Mouse (Mus musculus): ENCODE results near the gene 1810009A15Rik.
A peak's percentile ranks its signal among the peaks of the same experiment; 100 is the strongest.
"Not testable (repeated sequence)": the region's sequence is repeated elsewhere in the genome, so short reads cannot be mapped to it uniquely, and the experiment has no call there.

The 1810009A15Rik gene

DNA sequence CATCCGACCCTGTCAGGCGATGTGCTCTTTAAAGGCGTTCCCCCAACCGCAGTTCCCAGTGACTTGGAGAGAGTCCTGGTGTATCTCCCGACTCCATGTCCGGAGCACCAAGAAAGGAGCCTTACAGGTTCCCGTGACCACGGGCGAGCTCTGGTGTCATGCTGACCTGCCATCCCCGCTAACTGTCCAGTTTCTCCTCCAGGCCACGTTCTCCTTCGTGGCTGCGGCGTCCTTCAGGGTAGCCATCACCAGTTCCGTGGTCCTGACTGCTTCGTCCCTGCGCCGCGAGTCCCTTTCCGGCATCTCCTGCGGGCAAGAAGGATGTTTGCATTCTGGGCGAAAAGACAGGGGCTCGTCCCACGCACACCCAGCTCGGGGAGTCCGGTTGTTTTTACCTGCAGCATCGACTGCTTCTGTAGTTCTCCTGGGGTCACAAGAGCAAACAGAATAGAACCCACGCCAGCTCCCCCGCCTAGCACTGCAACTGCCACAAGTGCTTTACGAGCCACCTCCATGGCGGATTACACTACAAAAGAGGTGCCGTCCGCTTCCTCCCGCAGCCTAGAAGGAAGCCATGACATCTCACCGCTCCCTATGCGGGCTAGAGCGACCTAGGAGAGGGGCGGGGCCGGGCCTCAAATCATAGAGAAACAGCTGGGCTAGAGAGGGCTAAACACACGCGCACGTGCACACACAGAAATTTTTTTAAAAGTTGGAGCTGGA, 8.2 kb upstream of the 1810009A15Rik start, which contains the start of gene Uqcc3:
Gene Uqcc3, minus strand, starts transcription at position 613 of the 723 bp plus-strand sequence.
- DNase-seq = peak; percentile 89 to 92

- no peak for DNase-seq
Measured at GRCm38 (mm10) chr19:8881034-8881392, 7.6 kb upstream of the 1810009A15Rik start.

DNA sequence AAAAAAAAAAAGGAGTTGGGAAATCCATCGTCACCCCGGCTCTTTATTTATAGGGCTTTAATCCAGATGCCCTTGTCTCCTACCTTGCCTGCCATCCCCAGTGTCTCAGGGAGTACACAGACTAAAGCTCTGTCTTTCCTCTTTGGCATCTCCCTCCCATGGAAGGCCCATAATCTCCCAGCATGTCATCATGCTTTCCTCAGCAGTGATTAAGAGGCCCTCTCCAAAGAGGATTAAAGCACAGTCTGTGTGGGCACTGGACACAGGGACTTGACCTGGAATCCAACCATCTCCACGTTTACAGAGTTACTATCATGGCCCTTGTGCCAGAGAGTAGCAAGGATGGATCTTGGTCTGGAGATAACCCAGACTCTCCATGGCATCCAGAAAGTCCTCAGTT, 5.0 kb upstream of the 1810009A15Rik start, which contains the start of the genes Lbhd1 and Gm49403:
Gene Lbhd1, plus strand, starts transcription at position 117 of the 400 bp plus-strand sequence.
Gene Gm49403, plus strand, starts transcription at position 315 of the 400 bp plus-strand sequence.
- no peak for DNase-seq

- no peak for DNase-seq
Measured at GRCm38 (mm10) chr19:8886916-8887584, 1.6 kb upstream of the 1810009A15Rik start.

DNA sequence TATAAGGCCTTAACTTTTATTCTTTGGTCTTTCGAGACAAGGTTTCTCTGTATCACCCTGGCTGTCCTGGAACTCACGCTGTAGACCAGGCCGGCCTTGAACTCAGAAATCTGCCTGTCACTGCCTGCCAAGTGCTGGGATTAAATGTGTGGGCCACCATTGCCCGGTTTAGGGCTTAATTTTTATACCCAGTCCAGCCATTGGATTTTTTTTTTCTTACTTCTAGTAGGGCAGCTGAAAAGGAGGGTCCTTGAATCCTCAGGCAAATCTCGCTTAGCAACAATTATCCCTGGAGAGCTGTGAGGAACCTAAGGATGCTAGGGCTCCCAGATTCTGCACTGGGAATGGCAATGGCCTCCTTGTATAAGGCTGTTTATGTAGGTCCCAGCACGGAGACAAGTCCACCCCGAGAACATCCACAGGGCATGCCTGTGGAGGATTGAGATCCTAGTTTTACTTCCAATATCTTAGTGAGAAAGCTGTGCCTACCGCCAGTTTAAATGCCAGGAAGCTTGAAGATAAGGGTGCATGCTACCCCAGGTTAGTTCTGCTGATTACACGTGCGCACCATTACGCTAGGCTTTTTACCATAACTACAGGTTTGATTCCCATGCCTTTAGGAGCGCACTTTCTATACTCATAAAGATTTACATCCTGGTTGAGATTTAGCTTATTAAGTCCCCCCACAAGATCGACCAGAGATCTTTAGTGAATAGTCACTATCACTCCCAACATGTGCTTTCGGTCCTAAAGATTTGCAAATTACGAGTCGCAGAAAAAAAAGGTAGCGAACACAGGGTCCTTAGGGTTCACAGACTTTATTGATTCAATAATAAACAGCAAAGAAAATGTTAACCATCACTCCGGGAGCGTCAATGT, 829 bp upstream of the 1810009A15Rik start:
- DNase-seq = no peak

DNA sequence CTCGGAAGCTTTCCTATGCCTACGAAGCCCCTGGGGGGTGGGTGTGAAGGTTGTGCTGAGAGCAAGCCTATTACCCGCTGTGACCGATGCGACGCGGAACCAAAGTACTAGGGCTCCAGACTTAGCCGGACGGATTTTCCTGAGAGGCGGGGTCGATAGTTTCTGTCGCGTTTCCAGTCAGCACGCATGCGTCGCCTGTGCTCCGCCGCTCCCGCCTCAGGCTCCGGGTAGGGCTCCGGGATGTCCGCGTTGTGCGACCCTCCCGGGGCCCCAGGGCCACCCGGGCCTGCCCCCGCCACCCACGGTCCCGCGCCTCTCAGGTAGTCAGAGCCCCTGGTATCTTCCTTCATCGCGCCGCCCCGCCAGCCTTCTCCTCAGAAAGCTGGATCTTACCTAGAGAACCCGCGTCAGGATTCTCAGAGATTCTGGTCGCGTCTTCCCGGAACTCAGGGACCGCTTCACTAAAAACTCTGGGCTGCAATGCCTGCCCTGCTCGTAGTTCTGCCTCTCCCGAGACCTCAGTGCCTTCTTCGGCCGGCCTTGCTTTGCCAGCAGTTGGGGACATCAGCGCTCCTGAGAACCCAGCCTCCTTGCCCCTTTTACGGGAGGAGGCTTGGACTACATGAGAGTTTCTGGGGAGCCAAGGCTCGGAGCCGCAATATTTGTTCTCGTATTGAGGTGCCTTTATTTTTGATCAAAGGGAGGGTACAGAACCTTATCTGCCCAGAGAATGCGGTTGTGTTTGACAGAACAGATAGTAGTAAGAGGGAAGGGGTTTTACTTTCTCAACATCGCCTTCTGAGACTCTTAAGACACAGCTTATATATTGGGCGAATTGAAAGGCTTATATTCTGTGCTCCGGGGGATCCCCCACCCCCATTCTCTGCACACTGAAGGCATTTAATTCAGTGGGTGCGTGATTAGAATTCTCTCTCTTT, 4.4 kb downstream of the 1810009A15Rik start, which contains the start of gene Ints5:
Gene Ints5, plus strand, starts transcription at position 177 of the 938 bp plus-strand sequence.
- peak; percentile 90 to 91 for DNase-seq

DNA sequence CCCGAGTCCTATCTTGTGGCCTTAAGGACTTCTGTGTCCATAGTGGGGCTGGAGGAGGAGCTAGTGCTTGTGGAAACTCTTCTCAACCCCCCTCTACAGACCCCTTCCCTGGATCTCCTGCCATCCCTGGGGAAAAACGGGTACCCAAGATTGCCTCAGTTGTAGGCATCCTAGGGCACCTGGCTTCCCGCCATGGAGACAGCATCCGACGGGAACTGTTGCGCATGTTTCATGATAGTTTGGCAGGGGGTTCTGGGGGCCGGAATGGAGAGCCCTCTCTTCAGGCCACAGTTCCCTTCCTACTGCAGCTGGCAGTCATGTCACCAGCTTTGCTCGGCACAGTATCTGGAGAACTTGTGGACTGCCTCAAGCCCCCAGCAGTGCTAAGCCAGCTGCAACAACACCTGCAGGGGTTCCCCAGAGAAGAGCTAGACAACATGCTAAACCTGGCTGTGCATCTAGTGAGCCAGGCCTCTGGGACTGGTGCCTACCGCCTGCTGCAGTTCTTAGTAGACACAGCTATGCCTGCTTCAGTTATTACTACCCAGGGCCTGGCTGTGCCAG, 6.8 kb downstream of the 1810009A15Rik start:
- peak in 1 of 2 experiments; percentile 39 for DNase-seq

- not testable (repeated sequence) for DNase-seq
Measured at GRCm38 (mm10) chr19:8896231-8896630, 7.6 kb downstream of the 1810009A15Rik start.

GRCm38 (mm10) chr19:8897211-8897864, 8.7 kb downstream of the 1810009A15Rik start:
- DNase-seq = peak; percentile 50 to 58

DNA sequence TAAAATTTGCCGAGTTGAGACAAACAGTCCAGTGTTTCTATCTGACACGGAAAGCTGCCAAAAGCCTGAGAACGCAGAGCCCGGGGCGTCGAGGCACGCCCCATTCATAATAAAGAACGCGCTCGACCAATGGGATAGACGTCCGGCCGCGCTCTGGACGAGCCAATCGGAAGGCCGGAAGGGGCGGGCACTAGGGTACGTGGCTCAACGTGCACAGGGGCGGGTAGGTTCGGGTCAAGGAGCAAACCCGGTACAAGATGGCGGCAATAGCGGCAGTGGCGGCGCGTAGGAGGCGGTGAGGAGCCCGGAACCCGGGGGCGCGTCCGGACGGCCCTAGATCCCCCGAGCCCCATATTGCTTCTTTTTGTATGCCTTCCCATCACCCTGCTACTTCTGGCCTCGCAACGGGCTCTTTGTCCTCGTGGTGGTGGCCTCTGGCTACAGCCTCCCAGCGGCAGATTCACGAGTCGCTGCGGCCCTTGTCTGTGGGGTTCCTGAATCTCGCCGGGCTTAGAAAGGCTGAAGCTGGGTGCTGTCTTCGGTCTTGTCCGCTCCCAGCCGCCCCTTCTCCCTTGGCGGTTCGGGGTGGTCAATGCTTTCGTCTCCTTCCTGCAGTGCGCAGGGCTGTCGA, 9.3 kb downstream of the 1810009A15Rik start, which contains the start of gene Ganab:
Gene Ganab, plus strand, starts transcription at position 207 of the 631 bp plus-strand sequence.
- peak; percentile 94 to 97 for DNase-seq

DNA sequence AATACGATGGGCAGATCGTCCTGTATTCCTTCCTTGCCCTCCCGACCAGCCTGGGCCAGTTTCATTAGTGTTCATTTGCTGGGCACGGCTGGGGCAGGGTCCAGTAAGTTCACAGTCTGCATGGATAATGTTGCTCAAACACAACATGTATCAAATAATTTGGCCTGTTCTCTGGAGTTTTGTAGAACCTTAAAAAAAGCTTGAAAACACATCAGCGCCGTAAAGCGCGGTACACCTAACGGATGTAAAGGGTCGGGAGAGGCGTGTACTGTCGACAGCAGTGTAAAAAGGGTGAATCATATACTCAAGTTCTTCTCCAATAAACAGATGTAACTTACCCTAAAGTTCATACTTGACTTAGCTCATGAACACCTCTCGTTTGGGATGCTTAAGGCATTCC, 9.9 kb downstream of the 1810009A15Rik start:
- DNase-seq = no peak

GRCm38 (mm10) chr19:8899079-8899478, 10.4 kb downstream of the 1810009A15Rik start:
- DNase-seq = no peak

- DNase-seq = no peak
Measured at GRCm38 (mm10) chr19:8903412-8903811, 14.8 kb downstream of the 1810009A15Rik start.

- no peak for DNase-seq
Measured at GRCm38 (mm10) chr19:8908531-8908930, 19.9 kb downstream of the 1810009A15Rik start.

DNA sequence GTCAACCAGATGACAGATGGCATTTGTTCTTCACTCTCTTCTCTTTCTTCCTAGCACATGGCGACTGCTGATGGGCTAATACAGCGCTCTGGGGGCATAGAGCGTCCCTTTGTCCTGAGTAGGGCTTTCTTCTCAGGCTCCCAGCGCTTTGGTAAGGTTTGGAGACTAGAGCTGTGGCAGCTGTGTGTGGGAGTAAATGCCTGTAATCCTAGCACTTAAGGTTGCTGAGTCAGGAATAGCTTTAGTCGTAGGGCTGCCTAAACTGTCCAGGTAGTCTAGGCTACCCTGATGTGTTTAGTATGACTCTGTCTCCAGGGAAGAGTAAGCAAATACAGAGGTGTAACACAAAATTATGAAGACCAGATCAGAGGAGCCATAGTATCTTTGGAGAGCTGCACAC, 23.2 kb downstream of the 1810009A15Rik start:
- no peak for DNase-seq

DNA sequence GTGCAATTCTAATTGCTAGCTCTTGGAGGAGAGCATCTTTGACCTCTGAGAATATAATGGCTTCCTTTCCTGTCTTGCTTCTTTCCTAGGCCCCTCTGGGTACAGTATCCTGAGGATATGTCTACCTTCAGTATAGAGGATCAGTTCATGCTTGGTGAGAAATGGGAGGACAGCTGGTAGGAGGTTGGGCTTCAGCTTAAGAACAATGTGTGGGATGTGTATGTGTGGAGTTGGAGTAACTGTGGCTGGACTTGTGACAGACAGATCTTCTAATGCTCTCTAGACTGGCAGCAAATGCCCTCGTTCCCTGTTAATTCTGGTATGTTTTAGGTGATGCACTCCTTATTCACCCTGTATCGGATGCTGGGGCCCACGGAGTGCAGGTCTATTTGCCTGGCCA, 25.6 kb downstream of the 1810009A15Rik start:
- DNase-seq = no peak

GRCm38 (mm10) chr19:8919000-8919399, 30.3 kb downstream of the 1810009A15Rik start:
- no peak for DNase-seq

DNA sequence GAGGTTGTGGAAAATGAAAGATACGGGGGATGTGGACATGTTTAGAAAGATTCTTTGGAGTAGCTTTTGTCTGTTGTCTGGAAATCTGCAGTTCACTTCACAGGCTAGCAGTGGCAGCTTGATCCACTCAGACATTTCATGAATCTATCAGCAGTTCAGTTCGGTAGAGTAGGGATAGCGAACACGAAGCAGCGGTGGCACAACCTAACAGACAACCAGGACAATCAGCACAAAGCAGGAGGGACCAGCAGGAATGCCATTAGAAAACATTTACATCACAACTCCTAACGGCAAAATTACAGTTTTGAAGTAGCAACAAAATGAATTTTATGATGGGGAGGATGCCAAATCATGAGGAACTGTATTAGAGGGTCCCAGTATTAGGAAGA, 31.0 kb downstream of the 1810009A15Rik start:
- DNase-seq = no peak

DNA sequence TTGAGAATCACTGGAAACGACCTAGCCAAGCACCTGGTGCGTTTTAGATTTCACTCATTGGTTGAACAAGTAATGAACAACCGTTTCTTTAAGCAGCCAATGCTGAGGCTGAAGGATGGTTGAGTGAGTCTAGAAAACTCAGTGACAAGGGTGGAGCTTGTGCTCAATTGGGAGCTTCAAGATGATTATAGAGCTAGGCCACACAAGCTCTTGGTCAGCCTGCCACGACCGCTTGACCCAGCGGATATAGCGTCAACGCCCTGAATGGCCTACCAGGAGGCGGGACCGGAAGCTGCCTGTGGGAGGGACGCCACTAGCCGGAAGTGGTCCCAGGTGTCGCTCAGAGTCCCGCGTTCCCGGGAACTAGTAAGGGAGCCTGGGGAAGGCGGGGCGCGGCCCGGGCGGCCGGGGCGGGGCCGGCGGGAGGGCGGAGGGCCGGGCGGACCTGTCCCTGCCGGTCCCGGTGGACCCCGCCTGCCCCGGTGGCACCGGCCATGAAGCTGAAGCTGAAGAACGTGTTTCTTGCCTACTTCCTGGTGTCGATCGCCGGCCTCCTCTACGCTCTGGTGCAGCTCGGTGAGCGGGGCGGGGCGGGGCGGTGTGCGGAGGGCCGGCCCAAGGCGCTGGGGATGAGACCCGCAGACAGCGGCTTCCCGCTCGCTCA, 31.6 kb downstream of the 1810009A15Rik start, which contains the start of gene B3gat3:
Gene B3gat3, plus strand, starts transcription at position 302 of the 664 bp plus-strand sequence.
- peak; percentile 97 for DNase-seq

Data from cerebellum, postnatal 25 days (tissue).